Mouse (Mus musculus) forebrain, embryonic 16.5 days (tissue): ENCODE data around the gene Clcnka. TPM values are rescaled to one million over a fixed set of nuclear protein-coding genes. Genes with fewer than 3 reads are reported as not detected.

Experiments used
- ATAC-seq: fragments of 200-750 bp; cut with Nextera tagmentation; 2 replicates; pipeline ENCODE4 v1.8.0; 2017; ENCODE audit warnings: mild to moderate bottlenecking, moderate library complexity
- H3K27ac ChIP-seq: fragments of 300-500 bp; sonication (generic); 2 replicates; pipeline ENCODE4 v1.5.1; 2014; ENCODE audit warnings: low read length, control low read depth
- H3K27me3 ChIP-seq: fragments of 300-500 bp; sonication (generic); replicated peaks from 2 replicates; pipeline ENCODE4 v1.6.1; 2014; ENCODE audit warnings: low read length; ENCODE audit not compliant: control insufficient read depth, insufficient read depth
- H3K36me3 ChIP-seq: fragments of 300-500 bp; sonication (generic); 2 replicates; pipeline ENCODE4 v1.6.1; 2014; ENCODE audit not compliant: control insufficient read depth, insufficient read depth
- H3K4me1 ChIP-seq: fragments of 300-500 bp; sonication (generic); replicated peaks from 2 replicates; pipeline ENCODE4 v1.6.1; 2014; ENCODE audit warnings: low read length; ENCODE audit not compliant: control insufficient read depth, insufficient read depth
- H3K4me2 ChIP-seq: fragments of 300-500 bp; sonication (generic); 2 replicates; pipeline ENCODE4 v1.6.1; 2014; ENCODE audit warnings: mild to moderate bottlenecking, low read length, control low read depth
- H3K4me3 ChIP-seq: fragments of 300-500 bp; sonication (generic); replicated peaks from 2 replicates; pipeline ENCODE4 v1.5.1; 2014; ENCODE audit warnings: mild to moderate bottlenecking, low read length, control low read depth
- H3K9ac ChIP-seq: fragments of 300-500 bp; sonication (generic); replicated peaks from 2 replicates; pipeline ENCODE4 v1.6.1; 2014; ENCODE audit warnings: low read depth, low read length, control low read depth
- H3K9me3 ChIP-seq: fragments of 300-500 bp; sonication (generic); 2 replicates; pipeline ENCODE4 v1.6.1; 2016; ENCODE audit warnings: low read length; ENCODE audit not compliant: control insufficient read depth
- WGBS: fragments of 180-500 bp; shearing (Covaris S2); extraction: QIAGEN DNeasy Blood & Tissue Kit; methylation state at CpG from one replicate; pipeline ENCODE4 v1.1.7; 2014; 5-methylcytosine and 5-hydroxymethylcytosine counted together
- polyA plus RNA-seq: library from polyadenylated mRNA; unstranded; fragments of >200 nt; fragmentation: Nextera tagmentation; extraction: Ambion mirVana; gene quantifications from 2 replicates; pipeline ENCODE4 v1.2.1, GENCODE M21; 2015

The Clcnka gene
- polyA plus RNA-seq, 1 experiment from 2014 or later = not detected

DNA sequence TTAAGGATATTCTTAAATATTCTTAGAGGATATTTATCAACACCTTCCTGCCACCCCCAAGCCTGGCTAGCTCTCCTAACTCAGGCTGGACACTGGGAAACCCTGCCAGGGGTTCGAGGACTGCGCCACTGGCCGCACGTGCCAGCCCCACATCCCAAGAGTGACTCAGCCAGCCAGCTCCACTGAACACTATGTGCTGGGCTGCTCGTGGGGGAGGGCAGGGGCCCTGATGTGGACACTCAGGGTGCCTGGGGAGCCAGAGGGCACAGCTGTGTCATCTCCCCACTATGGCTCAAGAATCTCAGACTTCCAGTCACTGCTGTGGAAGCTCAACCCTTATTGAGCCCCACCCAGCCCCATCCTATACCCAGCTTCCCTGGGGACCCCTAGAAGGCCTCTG is 24.8 kb upstream of the Clcnka start:
- Histone ChIP-seq H3K9ac (no peak overlapping the region), H3K27me3 (no peaks in the 10 kb centered on the region), H3K9me3 (no peaks in the 10 kb centered on the region), H3K4me3 (no peak overlapping the region), H3K4me1 (peaks cover 12% of the 10 kb centered on the region), H3K27ac (no peak overlapping the region), H3K4me2 (no peak overlapping the region), H3K36me3 (no peaks in the 10 kb centered on the region)
- 82% methylated on average over 5 of the region's 5 CpGs for WGBS
- no peak for ATAC-seq

- no peak overlapping the region for H3K27ac ChIP-seq
- H3K27me3 ChIP-seq = no peaks in the 10 kb centered on the region
- WGBS = 81% methylated on average over 5 of the region's 5 CpGs
- H3K9me3 ChIP-seq = no peaks in the 10 kb centered on the region
- no peak overlapping the region for H3K9ac ChIP-seq
- H3K4me3 ChIP-seq = no peak overlapping the region
- no peaks in the 10 kb centered on the region for H3K36me3 ChIP-seq
- H3K4me2 ChIP-seq = no peak overlapping the region
- ATAC-seq = no peak
- H3K4me1 ChIP-seq = peaks cover 12% of the 10 kb centered on the region
Observed at GRCm38 (mm10) chr4:141422841-141423240, 24.3 kb upstream of the Clcnka start.

- no peak overlapping the region for H3K4me3 ChIP-seq
- no peak overlapping the region for H3K4me2 ChIP-seq
- ATAC-seq = no peak
- no peak overlapping the region for H3K9ac ChIP-seq
- H3K4me1 ChIP-seq = peaks cover 12% of the 10 kb centered on the region
- H3K9me3 ChIP-seq = no peaks in the 10 kb centered on the region
- H3K27ac ChIP-seq = no peak overlapping the region
- 60% methylated on average over 14 of the region's 14 CpGs for WGBS
- no peaks in the 10 kb centered on the region for H3K27me3 ChIP-seq
- no peaks in the 10 kb centered on the region for H3K36me3 ChIP-seq
Observed at GRCm38 (mm10) chr4:141421423-141421822, 22.9 kb upstream of the Clcnka start.

GRCm38 (mm10) chr4:141420886-141421285 is 22.4 kb upstream of the Clcnka start:
- no peaks in the 10 kb centered on the region for H3K36me3 ChIP-seq
- H3K4me1 ChIP-seq = peaks cover 7% of the 10 kb centered on the region
- no peak overlapping the region for H3K4me2 ChIP-seq
- no peaks in the 10 kb centered on the region for H3K9me3 ChIP-seq
- no peak overlapping the region for H3K4me3 ChIP-seq
- H3K27ac ChIP-seq = no peak overlapping the region
- 58% methylated on average over 9 of the region's 9 CpGs for WGBS
- H3K9ac ChIP-seq = no peak overlapping the region
- no peaks in the 10 kb centered on the region for H3K27me3 ChIP-seq
- no peak for ATAC-seq

DNA sequence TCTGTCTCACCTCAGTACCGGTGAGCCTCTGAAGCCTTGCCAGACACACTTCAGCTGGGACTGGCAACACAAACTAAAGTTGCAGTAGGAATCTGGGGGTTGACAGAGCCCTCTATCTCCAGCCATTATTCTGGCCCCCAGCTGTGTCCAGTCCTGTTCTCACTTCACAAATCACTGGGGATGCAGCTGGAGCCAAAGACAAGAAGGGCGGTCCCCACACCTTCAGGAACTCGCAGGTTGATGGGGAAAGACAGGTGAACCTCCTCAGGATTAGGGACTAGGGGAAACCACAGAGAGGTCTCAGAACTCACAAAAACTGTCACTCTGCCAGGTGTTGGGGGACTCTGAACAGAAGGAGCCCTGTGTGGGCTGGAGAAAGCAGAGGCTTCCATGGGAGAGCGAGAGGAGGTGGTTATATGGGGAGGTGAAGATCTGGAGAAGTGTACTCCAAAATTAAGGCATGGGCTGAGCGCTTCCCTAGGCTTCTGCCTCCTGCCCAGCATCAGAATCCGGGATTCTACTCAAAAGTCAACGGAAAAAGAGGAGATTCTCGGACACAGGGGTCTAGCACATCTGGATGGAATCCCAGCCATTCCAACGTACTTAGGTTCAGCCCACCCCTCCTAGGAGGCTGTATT is 21.8 kb upstream of the Clcnka start, which contains the start of gene Hspb7:
Gene Hspb7, plus strand, starts transcription at position 588 of the 638 bp plus-strand sequence.
- H3K4me3 ChIP-seq = no peak within 1 kb of the TSS
- H3K9me3 ChIP-seq = no peaks in the 10 kb centered on the region
- H3K27me3 ChIP-seq = no peaks in the 10 kb centered on the region
- no peak for ATAC-seq
- H3K4me1 ChIP-seq = peaks cover 2% of the 10 kb centered on the region
- H3K27ac ChIP-seq = no peak within 1 kb of the TSS
- no peak within 1 kb of the TSS for H3K9ac ChIP-seq
- WGBS = 67% methylated on average over 9 of the region's 9 CpGs
- no peak within 1 kb of the TSS for H3K4me2 ChIP-seq
- H3K36me3 ChIP-seq = no peaks in the 10 kb centered on the region

GRCm38 (mm10) chr4:141419398-141420191 is 21.1 kb upstream of the Clcnka start:
- Histone ChIP-seq H3K9ac (no peak overlapping the region), H3K9me3 (no peaks in the 10 kb centered on the region), H3K4me1 (no peaks in the 10 kb centered on the region), H3K27me3 (no peaks in the 10 kb centered on the region), H3K4me3 (no peak overlapping the region), H3K27ac (no peak overlapping the region), H3K4me2 (no peak overlapping the region), H3K36me3 (no peaks in the 10 kb centered on the region)
- WGBS = 77% methylated on average over 27 of the region's 27 CpGs
- no peak for ATAC-seq

DNA sequence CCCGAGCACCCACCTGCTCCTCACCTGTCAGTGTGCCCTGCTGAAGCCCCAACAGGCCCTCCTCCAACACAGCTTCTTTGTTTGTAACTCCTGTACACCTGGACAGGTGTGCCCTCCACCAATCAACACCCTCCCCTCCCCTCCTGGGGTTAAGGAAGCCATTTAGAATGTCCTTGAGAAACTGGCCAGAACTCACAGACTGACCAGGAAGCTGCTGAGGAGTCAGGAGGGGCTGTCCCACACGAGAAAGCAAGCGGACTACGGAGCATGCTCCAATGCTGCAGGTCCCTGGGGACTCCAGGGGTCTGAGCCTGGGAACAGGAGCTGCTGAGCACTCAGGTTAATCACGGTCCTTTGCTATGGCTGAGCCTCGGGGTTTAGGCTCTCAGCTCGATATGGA is 17.4 kb upstream of the Clcnka start, which contains the start of gene Clcnkb:
Gene Clcnkb, minus strand, starts transcription at position 91 of the 400 bp plus-strand sequence.
- Histone ChIP-seq H3K27me3 (no peaks in the 10 kb centered on the region), H3K27ac (no peak within 1 kb of the TSS), H3K36me3 (no peaks in the 10 kb centered on the region), H3K4me3 (no peak within 1 kb of the TSS), H3K9ac (no peak within 1 kb of the TSS), H3K9me3 (no peaks in the 10 kb centered on the region), H3K4me2 (no peak within 1 kb of the TSS), H3K4me1 (no peaks in the 10 kb centered on the region)
- no peak for ATAC-seq
- 59% methylated on average over 7 of the region's 7 CpGs for WGBS

DNA sequence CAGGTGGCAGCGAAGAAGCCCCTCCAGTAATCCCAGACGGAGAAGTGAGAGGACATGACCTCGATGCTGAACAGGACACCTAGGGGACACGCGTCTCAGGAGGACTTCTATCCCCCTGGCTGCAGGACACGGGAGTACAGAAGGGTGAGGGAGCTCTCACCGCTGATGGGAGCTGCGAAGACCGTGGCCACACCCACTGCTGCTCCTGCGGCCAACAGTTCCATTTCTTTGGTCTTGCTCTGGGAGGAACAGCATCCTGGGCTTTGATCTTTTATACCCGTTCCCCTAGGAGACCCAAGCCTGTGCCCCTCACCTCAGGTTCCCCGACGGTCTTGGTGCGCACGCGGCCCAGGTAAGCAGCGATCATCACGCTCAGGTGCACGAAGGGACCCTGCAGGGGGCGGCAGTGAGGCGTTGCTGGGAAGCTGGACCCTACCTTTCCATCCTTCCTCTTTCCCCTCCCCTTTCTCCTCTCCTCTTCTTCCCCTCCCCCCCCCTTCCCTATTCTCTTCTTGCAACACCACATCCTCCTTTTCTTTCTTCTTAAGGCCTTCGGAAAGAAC is 13.0 kb upstream of the Clcnka start:
- Histone ChIP-seq H3K4me2 (no peak overlapping the region), H3K27me3 (no peaks in the 10 kb centered on the region), H3K4me1 (no peaks in the 10 kb centered on the region), H3K27ac (no peak overlapping the region), H3K4me3 (no peak overlapping the region), H3K36me3 (no peaks in the 10 kb centered on the region), H3K9ac (no peak overlapping the region), H3K9me3 (no peaks in the 10 kb centered on the region)
- no peak for ATAC-seq
- WGBS = 16% methylated on average over 22 of the region's 22 CpGs

- no peak overlapping the region for H3K4me3 ChIP-seq
- H3K4me2 ChIP-seq = no peak overlapping the region
- no peaks in the 10 kb centered on the region for H3K36me3 ChIP-seq
- no peaks in the 10 kb centered on the region for H3K27me3 ChIP-seq
- H3K9ac ChIP-seq = no peak overlapping the region
- WGBS = 87% methylated on average over 3 of the region's 3 CpGs
- H3K9me3 ChIP-seq = no peaks in the 10 kb centered on the region
- no peak for ATAC-seq
- H3K27ac ChIP-seq = no peak overlapping the region
- H3K4me1 ChIP-seq = 0 out of 2 replicates have a peak, but pooled peaks cover 2% of the 10 kb centered on the region
Observed at GRCm38 (mm10) chr4:141408577-141408976, 10.1 kb upstream of the Clcnka start.
